Mouse (Mus musculus) natural killer cell, adult 2 months (primary cell): ENCODE measurements around the gene Nr1h3.

Source experiments
- DNase-seq, 2 experiments: peaks; one replicate each; pipeline ENCODE4 v3.0.0; 2022; ENCODE audit warnings: low spot score in 2 of 2

Gene Nr1h3

GRCm38 (mm10) chr2:91139764-91140163 lies 62.9 kb downstream of the Nr1h3 start:
- no peak for DNase-seq

GRCm38 (mm10) chr2:91139311-91139710 lies 63.3 kb downstream of the Nr1h3 start:
- DNase-seq, result no peak

- DNase-seq, result no peak
Measured at GRCm38 (mm10) chr2:91137481-91137880, 65.2 kb downstream of the Nr1h3 start.

GRCm38 (mm10) chr2:91136513-91137412 lies 65.9 kb downstream of the Nr1h3 start:
- peak in 1 of 2 experiments; percentile 23 for DNase-seq
